Comparison of ENCODE assay signal across 16 mouse cellular contexts in the genomic region with DNA sequence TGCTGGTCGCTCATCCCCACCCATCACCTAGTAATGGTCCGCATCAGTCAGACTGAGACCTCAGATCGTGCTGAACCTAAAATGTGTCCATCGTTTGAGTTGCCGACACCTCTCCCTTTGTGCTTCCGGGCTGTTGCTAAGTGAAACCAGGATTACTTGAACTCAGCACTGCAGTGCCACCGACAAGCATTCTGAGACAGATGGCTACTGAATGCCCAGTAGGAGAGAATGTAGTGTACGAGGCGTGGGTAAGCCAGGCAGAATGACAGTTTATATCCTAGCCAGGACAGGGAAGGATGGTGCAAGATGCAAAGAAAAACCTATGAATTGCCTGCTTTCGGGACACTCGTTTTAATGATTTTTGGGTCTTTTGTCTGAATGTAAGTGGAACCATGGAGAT. TPM values are rescaled to one million over a fixed set of nuclear protein-coding genes. Genes with fewer than 3 reads are reported as not detected.
A peak's percentile ranks its signal among the peaks of the same experiment; 100 is the strongest.
DNase-seq lines count a peak whose midpoint lies in the region; ATAC-seq and TF ChIP-seq lines count a peak whose summit lies in the region.
"Had no signal": no experiment of that assay in that cellular context is flagged by ENCODE, and none has a peak within 500 bp of the region (broad histone marks: within the 10 kb centered on the region; RNA-seq: fewer than 3 reads in every experiment).

No protein-coding gene starts in this region.

- ATAC-seq in lung, postnatal 0 days, result no peak
- no peak for ATAC-seq in forebrain, embryonic 12.5 days (ENCODE audit: low FRiP score)
- ATAC-seq in hindbrain, embryonic 11.5 days (ENCODE audit: low FRiP score), result no peak
- no peak for ATAC-seq in neural tube, embryonic 13.5 days (ENCODE audit: low read depth)
- ATAC-seq in intestine, embryonic 16.5 days, result no peak
- ATAC-seq: Patski had no signal

- no peak for DNase-seq in lung, postnatal 0 days (ENCODE audit: low spot score)
- DNase-seq in lung, adult 18-20 months, result no peak
- DNase-seq in hindbrain, embryonic 11.5 days (ENCODE audit: low spot score), result no peak
- DNase-seq in layer of hippocampus, postnatal 36 days, result no peak
- DNase-seq: cerebellum, adult 9-11 months; heart, postnatal 4 days; layer of hippocampus, adult 9-11 months; liver, postnatal 0 days; right cerebral cortex, postnatal 14 days had no signal

- no peak overlapping the region for H3K9ac ChIP-seq in lung, postnatal 0 days (replicated peaks; ENCODE audit: low read depth)
- H3K9ac ChIP-seq in forebrain, embryonic 12.5 days, result no peak overlapping the region
- no peak overlapping the region for H3K9ac ChIP-seq in hindbrain, embryonic 11.5 days (ENCODE audit: low read depth, low read length)
- peak overlapping the region; percentile 42; the same call in 1 of the 2 replicates for H3K9ac ChIP-seq in neural tube, embryonic 13.5 days
- H3K9ac ChIP-seq in intestine, embryonic 16.5 days (ENCODE audit: low read depth, low read length), result no peak overlapping the region
- H3K9ac ChIP-seq: embryonic facial prominence, embryonic 12.5 days; liver, postnatal 0 days had no signal

- H3K9me3 ChIP-seq in lung, postnatal 0 days (ENCODE audit: low read length), result no peaks in the 10 kb centered on the region
- no peaks in the 10 kb centered on the region for H3K9me3 ChIP-seq in forebrain, embryonic 12.5 days
- no peaks in the 10 kb centered on the region for H3K9me3 ChIP-seq in hindbrain, embryonic 11.5 days (ENCODE audit: control insufficient read depth, low read length)
- no peaks in the 10 kb centered on the region for H3K9me3 ChIP-seq in neural tube, embryonic 13.5 days
- H3K9me3 ChIP-seq in intestine, embryonic 16.5 days (ENCODE audit: control insufficient read depth, low read length), result no peaks in the 10 kb centered on the region
- H3K9me3 ChIP-seq: embryonic facial prominence, embryonic 12.5 days; heart, embryonic 10.5 days had no signal

- H3K36me3 ChIP-seq in lung, postnatal 0 days (ENCODE audit: insufficient read depth, low read length), result 0 out of 2 replicates have a peak, but pooled peaks cover 8% of the 10 kb centered on the region
- peaks cover 9% of the 10 kb centered on the region for H3K36me3 ChIP-seq in forebrain, embryonic 12.5 days (replicated peaks)
- no peaks in the 10 kb centered on the region for H3K36me3 ChIP-seq in hindbrain, embryonic 11.5 days (ENCODE audit: control insufficient read depth, insufficient read depth, low read length)
- no peaks in the 10 kb centered on the region for H3K36me3 ChIP-seq in neural tube, embryonic 13.5 days
- no peaks in the 10 kb centered on the region for H3K36me3 ChIP-seq in intestine, embryonic 16.5 days (ENCODE audit: control insufficient read depth, insufficient read depth, low read length)
- H3K36me3 ChIP-seq: embryonic facial prominence, embryonic 12.5 days had no signal

- TF ChIP-seq CTCF in lung, postnatal 0 days (IDR thresholded peaks at IDR 0.05), result no peak

- peaks cover 3% of the 10 kb centered on the region; the same call in 1 of the 2 replicates for H3K4me1 ChIP-seq in lung, postnatal 0 days (ENCODE audit: insufficient read depth, low read depth, low read length)
- peaks cover 80% of the 10 kb centered on the region for H3K4me1 ChIP-seq in forebrain, embryonic 12.5 days
- peaks cover 9% of the 10 kb centered on the region for H3K4me1 ChIP-seq in hindbrain, embryonic 11.5 days (replicated peaks; ENCODE audit: control insufficient read depth, insufficient read depth, low read length)
- peaks cover 80% of the 10 kb centered on the region for H3K4me1 ChIP-seq in neural tube, embryonic 13.5 days (replicated peaks)
- H3K4me1 ChIP-seq in intestine, embryonic 16.5 days (ENCODE audit: control insufficient read depth, insufficient read depth, low read length), result peaks cover 9% of the 10 kb centered on the region; the same call in 1 of the 2 replicates
- H3K4me1 ChIP-seq: embryonic facial prominence, embryonic 12.5 days had no signal

- no peaks in the 10 kb centered on the region for H3K27me3 ChIP-seq in lung, postnatal 0 days (replicated peaks; ENCODE audit: insufficient read depth, low read length)
- no peaks in the 10 kb centered on the region for H3K27me3 ChIP-seq in forebrain, embryonic 12.5 days
- no peaks in the 10 kb centered on the region for H3K27me3 ChIP-seq in hindbrain, embryonic 11.5 days (ENCODE audit: control insufficient read depth, insufficient read depth, low read length)
- H3K27me3 ChIP-seq in neural tube, embryonic 13.5 days, result no peaks in the 10 kb centered on the region
- H3K27me3 ChIP-seq in intestine, embryonic 16.5 days (replicated peaks; ENCODE audit: control insufficient read depth, insufficient read depth, low read length), result no peaks in the 10 kb centered on the region
- H3K27me3 ChIP-seq: CH12.LX; embryonic facial prominence, embryonic 12.5 days had no signal

- H3K27ac ChIP-seq in lung, postnatal 0 days (ENCODE audit: low read length), result peak overlapping the region; percentile 32
- H3K27ac ChIP-seq in forebrain, embryonic 12.5 days, result peak overlapping the region; percentile 57
- peak overlapping the region; percentile 36; the same call in 1 of the 2 replicates for H3K27ac ChIP-seq in hindbrain, embryonic 11.5 days (ENCODE audit: low read depth, low read length)
- peak overlapping the region; percentile 49 for H3K27ac ChIP-seq in neural tube, embryonic 13.5 days (replicated peaks)
- no peak overlapping the region for H3K27ac ChIP-seq in intestine, embryonic 16.5 days (ENCODE audit: low read length)
- H3K27ac ChIP-seq: embryonic facial prominence, embryonic 12.5 days; heart, embryonic 10.5 days had no signal

- H3K4me3 ChIP-seq in lung, postnatal 0 days (ENCODE audit: low read depth, low read length), result no peak overlapping the region
- H3K4me3 ChIP-seq in forebrain, embryonic 12.5 days (replicated peaks), result no peak overlapping the region
- no peak overlapping the region for H3K4me3 ChIP-seq in hindbrain, embryonic 11.5 days (ENCODE audit: low read depth, low read length)
- peak overlapping the region; percentile 9; the same call in 1 of the 2 replicates for H3K4me3 ChIP-seq in neural tube, embryonic 13.5 days
- no peak overlapping the region for H3K4me3 ChIP-seq in intestine, embryonic 16.5 days (ENCODE audit: low read length)
- H3K4me3 ChIP-seq: embryonic facial prominence, embryonic 12.5 days; heart, embryonic 10.5 days had no signal

- no peak overlapping the region for H3K4me2 ChIP-seq in lung, postnatal 0 days (replicated peaks; ENCODE audit: low read depth, low read length)
- H3K4me2 ChIP-seq in forebrain, embryonic 12.5 days, result no peak overlapping the region
- H3K4me2 ChIP-seq in hindbrain, embryonic 11.5 days (replicated peaks; ENCODE audit: low read depth, low read length), result no peak overlapping the region
- peak overlapping the region; percentile 47 for H3K4me2 ChIP-seq in neural tube, embryonic 13.5 days
- H3K4me2 ChIP-seq in intestine, embryonic 16.5 days (ENCODE audit: low read depth, low read length), result no peak overlapping the region
- H3K4me2 ChIP-seq: embryonic facial prominence, embryonic 12.5 days had no signal

- 85% methylated on average over 11 of the region's 11 CpGs for WGBS in lung, postnatal 0 days
- WGBS in forebrain, embryonic 12.5 days, result 69% methylated on average over 11 of the region's 11 CpGs
- WGBS in hindbrain, embryonic 11.5 days, result 66% methylated on average over 11 of the region's 11 CpGs
- WGBS in neural tube, embryonic 13.5 days, result 28% methylated on average over 11 of the region's 11 CpGs
- 80% methylated on average over 11 of the region's 11 CpGs for WGBS in intestine, embryonic 16.5 days

- no peak for TF ChIP-seq EP300 in lung, postnatal 0 days (IDR thresholded peaks at IDR 0.05)

RNA-seq across cellular contexts. Expression of a gene that starts 52.9 kb away (rescaled TPM):
- polyA plus RNA-seq in lung, postnatal 0 days (2015; fragmentation: Nextera tagmentation; extraction: Ambion mirVana), result 11.7 and 15.5 TPM in 2 replicates
- polyA plus RNA-seq in forebrain, embryonic 12.5 days (2016; fragmentation: Nextera tagmentation; extraction: Ambion mirVana), result 121 and 128 TPM in 2 replicates
- 58.8 and 73.2 TPM in 2 replicates for polyA plus RNA-seq in hindbrain, embryonic 11.5 days (2014; fragmentation: Nextera tagmentation; extraction: Ambion mirVana)
- 22.2 and 25.6 TPM in 2 replicates for polyA plus RNA-seq in neural tube, embryonic 13.5 days (2015; fragmentation: Nextera tagmentation; extraction: Ambion mirVana)
- 19.9 and 22.6 TPM in 2 replicates for polyA plus RNA-seq in intestine, embryonic 16.5 days (2015; fragmentation: Nextera tagmentation; extraction: Ambion mirVana)
- 10 to 100 TPM; 25.6 to 31.8 TPM for total RNA-seq in layer of hippocampus, postnatal 36 days (2021)
